Mouse (Mus musculus) kidney, postnatal 0 days (tissue): ENCODE measurements at regions not wholly inside any gene's neighbourhood (a gene's known extent, or its start where the extent isn't known, plus 50 kb on each side); places are given as distances from the start of the nearest gene placed in this dataset.

ENCODE experiments used
- ATAC-seq: fragments of 200-750 bp; cut with Nextera tagmentation; replicated peaks from 2 replicates; pipeline ENCODE4 v1.8.0; 2017; ENCODE audit warnings: low read depth, moderate number of reproducible peaks, moderate TSS enrichment, moderate library complexity; ENCODE audit not compliant: low FRiP score
- DNase-seq: peaks from one replicate; pipeline ENCODE4 v3.0.0-alpha.2; 2016; ENCODE audit warnings: low spot score
- H3K27ac ChIP-seq: fragments of 300-500 bp; sonication (generic); 2 replicates; pipeline ENCODE4 v1.5.1; 2014; ENCODE audit warnings: mild to moderate bottlenecking
- H3K27me3 ChIP-seq: fragments of 300-500 bp; sonication (generic); 2 replicates; pipeline ENCODE4 v1.6.1; 2014; ENCODE audit warnings: low read length, mixed read lengths; ENCODE audit not compliant: insufficient read depth
- H3K36me3 ChIP-seq: fragments of 300-500 bp; sonication (generic); 2 replicates; pipeline ENCODE4 v1.6.1; 2014; ENCODE audit warnings: low read length, mixed read lengths; ENCODE audit not compliant: insufficient read depth
- H3K4me1 ChIP-seq: fragments of 300-500 bp; sonication (generic); replicated peaks from 2 replicates; pipeline ENCODE4 v1.6.1; 2014; ENCODE audit warnings: antibody characterized with exemption, low read length, mixed read lengths; ENCODE audit not compliant: insufficient read depth
- H3K4me2 ChIP-seq: fragments of 300-500 bp; sonication (generic); 2 replicates; pipeline ENCODE4 v1.6.1; 2014; ENCODE audit warnings: mild to moderate bottlenecking, low read length, moderate library complexity, mixed read lengths
- H3K4me3 ChIP-seq: fragments of 300-500 bp; sonication (generic); replicated peaks from 2 replicates; pipeline ENCODE4 v1.5.1; 2014; ENCODE audit warnings: low read depth, low read length
- H3K9ac ChIP-seq: fragments of 300-500 bp; sonication (generic); 2 replicates; pipeline ENCODE4 v1.6.1; 2014; ENCODE audit warnings: low read depth, low read length
- H3K9me3 ChIP-seq: fragments of 300-500 bp; sonication (generic); replicated peaks from 2 replicates; pipeline ENCODE4 v1.6.1; 2016; ENCODE audit warnings: low read length, inconsistent platforms, mixed read lengths
- CTCF ChIP-seq: IDR thresholded peaks from 2 replicates; pipeline ENCODE4 v1.5.1; 2016; ENCODE audit warnings: antibody characterized with exemption, low read depth, mild to moderate bottlenecking, moderate library complexity
- WGBS: fragments of 180-500 bp; shearing (Covaris S2); extraction: QIAGEN DNeasy Blood & Tissue Kit; methylation state at CpG from one replicate; pipeline ENCODE4 v1.1.7; 2014; 5-methylcytosine and 5-hydroxymethylcytosine counted together

DNA sequence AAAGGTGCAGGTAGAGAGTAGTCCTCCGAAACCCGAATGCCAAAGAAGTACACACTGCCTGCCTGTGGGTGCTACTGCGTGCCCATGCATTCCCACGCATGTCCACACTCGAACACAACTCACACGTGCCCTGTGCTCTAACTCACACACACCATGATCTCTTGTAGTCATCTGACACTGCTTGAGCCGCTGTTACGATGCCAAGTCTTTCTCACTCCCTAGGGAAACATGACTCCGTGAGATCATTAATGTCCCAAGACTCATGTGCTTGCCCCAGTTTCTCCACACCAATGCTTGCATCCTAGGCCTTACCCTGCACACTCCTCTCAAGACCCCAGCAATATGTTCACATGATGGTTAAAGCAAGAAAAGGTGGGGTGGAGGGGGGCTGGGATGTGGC lies 90.2 kb upstream of the Wnt4 start:
- 54% methylated on average over 9 of the region's 9 CpGs for WGBS
- Histone ChIP-seq H3K9me3 (no peaks in the 10 kb centered on the region), H3K27me3 (no peaks in the 10 kb centered on the region), H3K36me3 (no peaks in the 10 kb centered on the region), H3K4me3 (no peak overlapping the region), H3K4me1 (peaks cover 16% of the 10 kb centered on the region), H3K4me2 (no peak overlapping the region), H3K9ac (no peak overlapping the region), H3K27ac (no peak overlapping the region)
- ATAC-seq (no peak), DNase-seq (peak; percentile 34)
- TF ChIP-seq CTCF = no peak

DNA sequence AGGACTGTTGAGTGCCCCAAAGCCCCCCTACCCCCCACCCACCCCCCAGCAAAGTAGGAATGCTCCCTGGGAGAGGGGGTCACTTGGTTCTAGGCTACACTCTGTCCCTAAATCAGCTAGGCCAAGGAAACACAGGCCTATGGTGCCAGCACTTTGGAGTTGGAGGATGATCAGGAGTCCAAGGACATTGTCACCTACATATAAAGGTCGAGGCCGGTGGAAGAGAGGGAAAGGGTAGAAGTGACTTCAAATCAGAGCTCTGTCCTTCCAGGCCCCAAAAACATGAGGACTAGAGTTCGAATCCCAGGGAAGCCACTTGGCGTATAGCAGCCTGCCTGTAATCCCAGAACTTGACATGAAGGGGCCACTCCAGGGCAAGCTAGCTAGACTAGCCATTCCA lies 92.3 kb upstream of the Wnt4 start:
- Histone ChIP-seq H3K4me3 (no peak overlapping the region), H3K4me2 (no peak overlapping the region), H3K9me3 (no peaks in the 10 kb centered on the region), H3K27ac (no peak overlapping the region), H3K9ac (no peak overlapping the region), H3K4me1 (peaks cover 21% of the 10 kb centered on the region), H3K27me3 (no peaks in the 10 kb centered on the region), H3K36me3 (no peaks in the 10 kb centered on the region)
- DNase-seq (no peak), ATAC-seq (no peak)
- TF ChIP-seq CTCF = no peak
- 87% methylated on average over 4 of the region's 4 CpGs for WGBS

DNA sequence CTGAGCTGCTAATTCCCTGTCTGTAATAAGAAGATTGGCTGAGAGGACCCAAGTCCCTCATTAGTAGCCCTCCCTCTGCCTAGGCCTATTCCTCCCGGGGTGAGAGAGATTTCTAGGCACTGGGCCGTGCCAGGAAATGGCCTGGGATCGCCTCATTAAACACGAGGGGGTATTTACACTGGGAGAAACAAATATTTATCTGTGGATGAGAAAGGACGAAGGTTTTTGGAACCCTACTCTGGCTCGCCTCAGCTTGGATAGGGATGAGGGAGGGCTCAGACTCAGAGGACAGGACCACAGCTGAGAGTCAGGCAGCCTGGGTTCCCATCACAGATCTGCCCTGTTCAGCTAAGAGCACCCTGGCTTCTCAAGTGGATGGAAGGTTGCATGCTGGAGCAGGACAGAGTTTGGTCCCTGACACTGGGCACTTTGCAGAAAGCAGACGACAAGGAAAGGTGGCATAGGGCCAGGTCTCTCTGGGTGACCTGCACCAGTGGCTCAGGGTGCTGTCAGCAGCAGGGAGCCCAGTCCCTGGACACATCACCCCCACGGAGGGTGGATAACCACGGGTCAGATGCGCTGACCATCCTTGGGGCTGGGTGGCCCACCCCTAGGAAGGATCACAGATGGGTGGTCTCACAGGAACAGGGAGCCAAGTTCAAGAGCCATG lies 94.0 kb upstream of the Wnt4 start:
- no peaks in the 10 kb centered on the region for H3K36me3 ChIP-seq
- ATAC-seq (peak; percentile 43; the same call in 1 of the 2 replicates), DNase-seq (peak; percentile 73)
- H3K27me3 ChIP-seq = no peaks in the 10 kb centered on the region
- TF ChIP-seq CTCF = no peak
- H3K4me3 ChIP-seq = no peak overlapping the region
- 26% methylated on average over 8 of the region's 10 CpGs for WGBS
- H3K9me3 ChIP-seq = no peaks in the 10 kb centered on the region
- H3K4me1 ChIP-seq = peaks cover 21% of the 10 kb centered on the region
- no peak overlapping the region for H3K4me2 ChIP-seq
- H3K9ac ChIP-seq = no peak overlapping the region
- H3K27ac ChIP-seq = peak overlapping the region; percentile 33; the same call in 1 of the 2 replicates

- DNase-seq = no peak
- H3K9ac ChIP-seq = no peak overlapping the region
- WGBS = 56% methylated on average over 14 of the region's 14 CpGs
- H3K27ac ChIP-seq = no peak overlapping the region
- H3K27me3 ChIP-seq = no peaks in the 10 kb centered on the region
- no peak for TF ChIP-seq CTCF
- H3K4me3 ChIP-seq = no peak overlapping the region
- peaks cover 21% of the 10 kb centered on the region for H3K4me1 ChIP-seq
- ATAC-seq = no peak
- H3K36me3 ChIP-seq = no peaks in the 10 kb centered on the region
- no peaks in the 10 kb centered on the region for H3K9me3 ChIP-seq
- H3K4me2 ChIP-seq = no peak overlapping the region
Measured at GRCm38 (mm10) chr4:137182547-137182946, 94.7 kb upstream of the Wnt4 start.

DNA sequence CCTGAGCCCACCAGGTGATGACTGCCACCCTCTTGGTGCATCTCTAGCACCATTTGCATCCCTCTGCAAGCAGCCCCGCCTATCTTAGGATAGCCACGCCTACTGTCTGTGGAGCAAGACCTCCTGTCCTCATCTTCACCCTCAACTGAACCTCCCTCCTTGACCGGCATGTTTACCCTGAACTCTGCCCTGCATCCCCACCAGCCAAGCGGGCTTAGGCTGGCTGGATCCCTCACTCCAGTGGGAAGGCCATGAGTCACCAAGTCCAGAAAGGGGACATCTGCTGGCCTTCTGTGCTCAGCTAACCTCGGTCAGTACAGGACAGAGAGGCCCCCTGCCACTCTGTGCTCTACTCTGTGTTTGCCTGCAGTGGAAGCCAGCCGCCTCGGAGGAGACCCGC lies 96.0 kb upstream of the Wnt4 start:
- no peak for DNase-seq
- H3K4me2 ChIP-seq = no peak overlapping the region
- 44% methylated on average over 8 of the region's 8 CpGs for WGBS
- H3K4me3 ChIP-seq = no peak overlapping the region
- H3K9me3 ChIP-seq = no peaks in the 10 kb centered on the region
- H3K9ac ChIP-seq = no peak overlapping the region
- ATAC-seq = 0 out of 2 replicates have a peak, but pooled peaks have one; percentile 15
- no peaks in the 10 kb centered on the region for H3K36me3 ChIP-seq
- no peak overlapping the region for H3K27ac ChIP-seq
- H3K27me3 ChIP-seq = no peaks in the 10 kb centered on the region
- TF ChIP-seq CTCF = no peak
- peaks cover 21% of the 10 kb centered on the region for H3K4me1 ChIP-seq

DNA sequence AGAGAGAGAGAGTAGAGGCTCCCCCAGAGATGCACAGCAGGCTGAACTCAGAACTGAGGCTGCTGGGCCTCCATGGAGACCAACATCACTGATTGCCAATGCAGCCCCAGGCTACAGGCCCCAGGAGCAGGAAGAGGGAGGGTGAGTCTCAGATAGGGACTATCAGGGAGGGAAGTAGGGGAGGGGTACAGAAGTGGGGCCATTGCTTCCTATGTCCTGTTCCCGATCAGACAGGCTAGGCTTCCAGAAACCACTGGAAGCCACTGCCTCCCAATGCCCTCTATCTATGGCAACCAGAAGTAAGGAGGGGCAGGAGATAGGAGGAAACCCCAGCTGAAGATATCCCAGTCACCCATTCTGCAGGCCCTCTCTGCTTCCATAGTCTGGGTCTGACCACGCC lies 97.2 kb upstream of the Wnt4 start:
- peaks cover 21% of the 10 kb centered on the region for H3K4me1 ChIP-seq
- 76% methylated on average over 2 of the region's 2 CpGs for WGBS

GRCm38 (mm10) chr4:137178833-137179232 lies 98.5 kb upstream of the Wnt4 start:
- Histone ChIP-seq H3K9me3 (no peaks in the 10 kb centered on the region), H3K4me1 (0 out of 2 replicates have a peak, but pooled peaks cover 13% of the 10 kb centered on the region), H3K27ac (no peak overlapping the region), H3K27me3 (no peaks in the 10 kb centered on the region), H3K9ac (no peak overlapping the region), H3K4me3 (no peak overlapping the region), H3K4me2 (no peak overlapping the region), H3K36me3 (no peaks in the 10 kb centered on the region)
- WGBS = 42% methylated on average over 3 of the region's 3 CpGs
- TF ChIP-seq CTCF = no peak
- ATAC-seq = no peak
- DNase-seq = peak; percentile 42

More for the DNA sequence above, 97.2 kb upstream of the Wnt4 start:
- Histone ChIP-seq H3K36me3 (no peaks in the 10 kb centered on the region), H3K9ac (no peak overlapping the region), H3K4me2 (no peak overlapping the region), H3K27me3 (no peaks in the 10 kb centered on the region), H3K27ac (no peak overlapping the region), H3K9me3 (no peaks in the 10 kb centered on the region), H3K4me3 (no peak overlapping the region)
- DNase-seq (no peak), ATAC-seq (no peak)
- TF ChIP-seq CTCF = no peak
